Mouse (Mus musculus): Measurements from ENCODE around the gene Pex19. TPM values are rescaled to one million over a fixed set of nuclear protein-coding genes. Genes with fewer than 3 reads are reported as not detected.

Pex19 gene
- polyA plus RNA-seq (2014; fragmentation: Nextera tagmentation; extraction: Ambion mirVana): 182 and 185 TPM in 2 replicates

- H3K9me3 ChIP-seq (ENCODE audit: control insufficient read depth, low read length): no peaks in the 10 kb centered on the region
- peak within 1 kb of the TSS; percentile 44; the same call in 1 of the 2 replicates for H3K27ac ChIP-seq (ENCODE audit: low read depth, low read length)
- H3K4me2 ChIP-seq (ENCODE audit: low read depth): peak within 1 kb of the TSS; percentile 72
- H3K9ac ChIP-seq (ENCODE audit: low read length): peak within 1 kb of the TSS; percentile 85
- H3K4me1 ChIP-seq (ENCODE audit: control insufficient read depth, insufficient read depth, low read length): peaks cover 5% of the 10 kb centered on the region
- H3K27me3 ChIP-seq (ENCODE audit: control insufficient read depth, insufficient read depth, low read length): no peaks in the 10 kb centered on the region
- ATAC-seq (ENCODE audit: insufficient read depth, low FRiP score, low TSS enrichment) (peak; percentile 98), DNase-seq (ENCODE audit: low spot score) (peak; percentile 93)
- WGBS: under 1% methylated on average over 42 of the region's 42 CpGs
- H3K36me3 ChIP-seq (ENCODE audit: control insufficient read depth, insufficient read depth, low read length): peaks cover 16% of the 10 kb centered on the region
- peak within 1 kb of the TSS; percentile 78 for H3K4me3 ChIP-seq (ENCODE audit: low read depth, low read length)
Observed at GRCm38 (mm10) chr1:172126376-172127347, at the start of gene Pex19. Gene Pex19, plus strand, starts transcription at chr1:172126755.

- H3K4me1 ChIP-seq (ENCODE audit: control insufficient read depth, insufficient read depth, low read length): peaks cover 4% of the 10 kb centered on the region; the same call in 1 of the 2 replicates
- H3K27ac ChIP-seq (ENCODE audit: low read depth, low read length): no peak overlapping the region
- no peak overlapping the region for H3K9ac ChIP-seq (ENCODE audit: low read length)
- no peak for ATAC-seq (ENCODE audit: insufficient read depth, low FRiP score, low TSS enrichment)
- DNase-seq (ENCODE audit: low spot score): no peak
- H3K27me3 ChIP-seq (ENCODE audit: control insufficient read depth, insufficient read depth, low read length): no peaks in the 10 kb centered on the region
- WGBS: 83% methylated on average over 5 of the region's 5 CpGs
- no peak overlapping the region for H3K4me3 ChIP-seq (ENCODE audit: low read depth, low read length)
- H3K36me3 ChIP-seq (ENCODE audit: control insufficient read depth, insufficient read depth, low read length): peaks cover 11% of the 10 kb centered on the region
- no peaks in the 10 kb centered on the region for H3K9me3 ChIP-seq (ENCODE audit: control insufficient read depth, low read length)
- no peak overlapping the region for H3K4me2 ChIP-seq (ENCODE audit: low read depth)
Observed at GRCm38 (mm10) chr1:172077981-172078380, 48.6 kb upstream of the Pex19 start.

- peak within 1 kb of the TSS; percentile 91 for H3K4me3 ChIP-seq (ENCODE audit: low read depth, low read length)
- under 1% methylated on average over 40 of the region's 40 CpGs for WGBS
- H3K4me2 ChIP-seq (ENCODE audit: low read depth): peak within 1 kb of the TSS; percentile 82
- H3K4me1 ChIP-seq (ENCODE audit: control insufficient read depth, insufficient read depth, low read length): peaks cover 6% of the 10 kb centered on the region; the same call in 1 of the 2 replicates
- ATAC-seq (ENCODE audit: insufficient read depth, low FRiP score, low TSS enrichment): peak; percentile 94
- H3K36me3 ChIP-seq (ENCODE audit: control insufficient read depth, insufficient read depth, low read length): peaks cover 6% of the 10 kb centered on the region
- H3K9ac ChIP-seq (ENCODE audit: low read length): peak within 1 kb of the TSS; percentile 93
- no peaks in the 10 kb centered on the region for H3K9me3 ChIP-seq (ENCODE audit: control insufficient read depth, low read length)
- DNase-seq (ENCODE audit: low spot score): peak; percentile 95
- no peaks in the 10 kb centered on the region for H3K27me3 ChIP-seq (ENCODE audit: control insufficient read depth, insufficient read depth, low read length)
- peak within 1 kb of the TSS; percentile 46; the same call in 1 of the 2 replicates for H3K27ac ChIP-seq (ENCODE audit: low read depth, low read length)
Observed at GRCm38 (mm10) chr1:172082101-172082898, 44.3 kb upstream of the Pex19 start, which contains the start of the genes Copa and Ncstn. Gene Copa, plus strand, starts transcription at chr1:172082529. Gene Ncstn, minus strand, starts transcription at chr1:172082795.

GRCm38 (mm10) chr1:172082899-172083445, 43.6 kb upstream of the Pex19 start:
- peaks cover 6% of the 10 kb centered on the region for H3K36me3 ChIP-seq (ENCODE audit: control insufficient read depth, insufficient read depth, low read length)
- H3K4me3 ChIP-seq (ENCODE audit: low read depth, low read length): peak overlapping the region; percentile 91
- H3K4me1 ChIP-seq (ENCODE audit: control insufficient read depth, insufficient read depth, low read length): peaks cover 6% of the 10 kb centered on the region; the same call in 1 of the 2 replicates
- ATAC-seq (ENCODE audit: insufficient read depth, low FRiP score, low TSS enrichment) (peak; percentile 70), DNase-seq (ENCODE audit: low spot score) (no peak)
- H3K9me3 ChIP-seq (ENCODE audit: control insufficient read depth, low read length): no peaks in the 10 kb centered on the region
- H3K9ac ChIP-seq (ENCODE audit: low read length): peak overlapping the region; percentile 93
- 3% methylated on average over 24 of the region's 24 CpGs for WGBS
- H3K27me3 ChIP-seq (ENCODE audit: control insufficient read depth, insufficient read depth, low read length): no peaks in the 10 kb centered on the region
- H3K27ac ChIP-seq (ENCODE audit: low read depth, low read length): peak overlapping the region; percentile 46; the same call in 1 of the 2 replicates
- H3K4me2 ChIP-seq (ENCODE audit: low read depth): peak overlapping the region; percentile 82

- Histone ChIP-seq H3K9me3 (ENCODE audit: control insufficient read depth, low read length) (no peaks in the 10 kb centered on the region), H3K4me2 (ENCODE audit: low read depth) (no peak overlapping the region), H3K36me3 (ENCODE audit: control insufficient read depth, insufficient read depth, low read length) (peaks cover 8% of the 10 kb centered on the region), H3K4me1 (ENCODE audit: control insufficient read depth, insufficient read depth, low read length) (no peaks in the 10 kb centered on the region), H3K4me3 (ENCODE audit: low read depth, low read length) (no peak overlapping the region), H3K27me3 (ENCODE audit: control insufficient read depth, insufficient read depth, low read length) (no peaks in the 10 kb centered on the region), H3K27ac (ENCODE audit: low read depth, low read length) (no peak overlapping the region), H3K9ac (ENCODE audit: low read length) (no peak overlapping the region)
- 71% methylated on average over 3 of the region's 3 CpGs for WGBS
- DNase-seq (ENCODE audit: low spot score) (no peak), ATAC-seq (ENCODE audit: insufficient read depth, low FRiP score, low TSS enrichment) (no peak)
Observed at GRCm38 (mm10) chr1:172093522-172093921, 33.0 kb upstream of the Pex19 start.

- H3K27ac ChIP-seq (ENCODE audit: low read depth, low read length): no peak overlapping the region
- no peaks in the 10 kb centered on the region for H3K9me3 ChIP-seq (ENCODE audit: control insufficient read depth, low read length)
- no peak for DNase-seq (ENCODE audit: low spot score)
- H3K27me3 ChIP-seq (ENCODE audit: control insufficient read depth, insufficient read depth, low read length): no peaks in the 10 kb centered on the region
- no peak overlapping the region for H3K4me2 ChIP-seq (ENCODE audit: low read depth)
- H3K4me3 ChIP-seq (ENCODE audit: low read depth, low read length): no peak overlapping the region
- H3K4me1 ChIP-seq (ENCODE audit: control insufficient read depth, insufficient read depth, low read length): no peaks in the 10 kb centered on the region
- H3K9ac ChIP-seq (ENCODE audit: low read length): no peak overlapping the region
- H3K36me3 ChIP-seq (ENCODE audit: control insufficient read depth, insufficient read depth, low read length): peaks cover 8% of the 10 kb centered on the region
- no peak for ATAC-seq (ENCODE audit: insufficient read depth, low FRiP score, low TSS enrichment)
Observed at GRCm38 (mm10) chr1:172094295-172094694, 32.3 kb upstream of the Pex19 start.

GRCm38 (mm10) chr1:172095202-172095601, 31.4 kb upstream of the Pex19 start:
- Histone ChIP-seq H3K27ac (ENCODE audit: low read depth, low read length) (no peak overlapping the region), H3K4me2 (ENCODE audit: low read depth) (no peak overlapping the region), H3K36me3 (ENCODE audit: control insufficient read depth, insufficient read depth, low read length) (peaks cover 11% of the 10 kb centered on the region), H3K9ac (ENCODE audit: low read length) (no peak overlapping the region), H3K4me1 (ENCODE audit: control insufficient read depth, insufficient read depth, low read length) (no peaks in the 10 kb centered on the region), H3K4me3 (ENCODE audit: low read depth, low read length) (no peak overlapping the region), H3K9me3 (ENCODE audit: control insufficient read depth, low read length) (no peaks in the 10 kb centered on the region), H3K27me3 (ENCODE audit: control insufficient read depth, insufficient read depth, low read length) (no peaks in the 10 kb centered on the region)
- DNase-seq (ENCODE audit: low spot score) (no peak), ATAC-seq (ENCODE audit: insufficient read depth, low FRiP score, low TSS enrichment) (no peak)
- WGBS: 64% methylated on average over 6 of the region's 6 CpGs

GRCm38 (mm10) chr1:172099325-172100033, 27.1 kb upstream of the Pex19 start:
- Histone ChIP-seq H3K36me3 (ENCODE audit: control insufficient read depth, insufficient read depth, low read length) (peaks cover 22% of the 10 kb centered on the region), H3K4me2 (ENCODE audit: low read depth) (no peak overlapping the region)
- no peak for ATAC-seq (ENCODE audit: insufficient read depth, low FRiP score, low TSS enrichment)

More at GRCm38 (mm10) chr1:172099325-172100033, 27.1 kb upstream of the Pex19 start:
- no peak overlapping the region for H3K27ac ChIP-seq (ENCODE audit: low read depth, low read length)
- H3K4me3 ChIP-seq (ENCODE audit: low read depth, low read length): no peak overlapping the region
- H3K4me1 ChIP-seq (ENCODE audit: control insufficient read depth, insufficient read depth, low read length): no peaks in the 10 kb centered on the region
- 82% methylated on average over 6 of the region's 6 CpGs for WGBS
- H3K27me3 ChIP-seq (ENCODE audit: control insufficient read depth, insufficient read depth, low read length): no peaks in the 10 kb centered on the region
- DNase-seq (ENCODE audit: low spot score): no peak
- no peaks in the 10 kb centered on the region for H3K9me3 ChIP-seq (ENCODE audit: control insufficient read depth, low read length)
- H3K9ac ChIP-seq (ENCODE audit: low read length): no peak overlapping the region
